Mouse (Mus musculus) adrenal gland, postnatal 4 days (tissue): ENCODE measurements around the gene Ccn6. TPM values are rescaled to one million over a fixed set of nuclear protein-coding genes. Genes with fewer than 3 reads are reported as not detected.

Experiments used
- total RNA-seq, 2 experiments: library from RNA; stranded (reverse); gene quantifications; 2 replicates each; pipeline ENCODE4 v1.2.3; 2021

The Ccn6 gene
- total RNA-seq, 2 experiments from 2014 or later, result 0.62 to 1.2 TPM

Other genes starting within 250 kb of the Ccn6 start
- 100 to 1,000 TPM; 115 to 122 TPM for gene Lama4, start 198.3 kb downstream of the Ccn6 start, total RNA-seq
- gene Fam229b, start 29.9 kb downstream of the Ccn6 start, total RNA-seq, result 1 to 10 TPM; 5.3 to 7.3 TPM
- 1 to 10 TPM; 5.5 to 5.7 TPM for gene Tube1, start 29.8 kb downstream of the Ccn6 start, total RNA-seq
- gene Fyn, start 205.1 kb upstream of the Ccn6 start, total RNA-seq, result 10 to 100 TPM; 67.7 to 74.4 TPM